Mouse (Mus musculus) CH12.LX (cell line): Measurements from ENCODE around the gene Cfap61. TPM values are rescaled to one million over a fixed set of nuclear protein-coding genes. Genes with fewer than 3 reads are reported as not detected.

Source experiments
- DNase-seq: peaks from one replicate; pipeline ENCODE4 v3.0.0-alpha.2; 2013; ENCODE audit errors: extremely low read depth
- H3K27ac ChIP-seq: 2 replicates; pipeline ENCODE4 v1.5.1; 2012; ENCODE audit warnings: low read depth, mild to moderate bottlenecking, control low read depth, moderate library complexity; ENCODE audit not compliant: insufficient read depth
- H3K27me3 ChIP-seq: replicated peaks from 2 replicates; pipeline ENCODE3; 2012; ENCODE audit warnings: inconsistent platforms
- H3K36me3 ChIP-seq, 2 experiments: replicated peaks in 1 of 2; 2 replicates each; pipeline versions ENCODE3 to v1.6.1; 2012; ENCODE audit warnings: inconsistent platforms in 1 of 2, low read length in 1 of 2, mild to moderate bottlenecking in 1 of 2, mixed read lengths in 1 of 2, moderate library complexity in 1 of 2; ENCODE audit not compliant: control insufficient read depth in 1 of 2, insufficient read depth in 1 of 2
- H3K4me1 ChIP-seq, 2 experiments: 2 replicates each; pipeline ENCODE4 v1.6.1; 2012; ENCODE audit warnings: inconsistent platforms in 1 of 2, moderate library complexity in 1 of 2; ENCODE audit not compliant: insufficient read depth in 2 of 2, control insufficient read depth in 1 of 2
- H3K4me2 ChIP-seq: 2 replicates; pipeline ENCODE4 v1.6.1; 2012; ENCODE audit warnings: low read depth, mild to moderate bottlenecking, control low read depth; ENCODE audit not compliant: poor library complexity, insufficient read depth, severe bottlenecking
- H3K4me3 ChIP-seq, 3 experiments: fragments of 150-350 bp in 1 of 3; sonication (generic) in 1 of 3; replicated peaks in 1 of 3; 2 replicates each; pipeline versions ENCODE3 to v1.5.1; 2011 to 2012; ENCODE audit warnings: low read depth in 2 of 3, low read length in 2 of 3, mild to moderate bottlenecking in 2 of 3, moderate library complexity in 2 of 3, control low read depth in 1 of 3, improper control_type of control experiment in 1 of 3, inconsistent platforms in 1 of 3, mixed read lengths in 1 of 3; ENCODE audit not compliant: poor library complexity in 1 of 3
- H3K79me2 ChIP-seq: replicated peaks from 2 replicates; pipeline ENCODE4 v1.6.1; 2012; ENCODE audit warnings: mild to moderate bottlenecking, moderate library complexity; ENCODE audit not compliant: control insufficient read depth, poor library complexity, insufficient read depth, severe bottlenecking; ENCODE audit errors: extremely low read depth
- H3K9ac ChIP-seq: 2 replicates; pipeline ENCODE4 v1.6.1; 2012; ENCODE audit warnings: low read depth, mild to moderate bottlenecking, control low read depth, moderate library complexity; ENCODE audit not compliant: insufficient read depth
- H3K9me3 ChIP-seq: replicated peaks from 2 replicates; pipeline ENCODE3; 2012; ENCODE audit warnings: low read length, inconsistent platforms, mixed read lengths
- CHD1 ChIP-seq: IDR thresholded peaks from 2 replicates; pipeline ENCODE4 v1.6.1; 2012; ENCODE audit warnings: low read depth, low read length, improper control_type of control experiment, inconsistent platforms
- E2F4 ChIP-seq: IDR thresholded peaks from 2 replicates; pipeline ENCODE4 v1.6.1; 2011; ENCODE audit warnings: low read depth, low read length, improper control_type of control experiment; ENCODE audit not compliant: insufficient replicate concordance
- ELF1 ChIP-seq: IDR thresholded peaks from 2 replicates; pipeline ENCODE4 v1.6.1; 2014; ENCODE audit warnings: low read depth, mild to moderate bottlenecking, inconsistent platforms, low read length, improper control_type of control experiment
- EP300 ChIP-seq: IDR thresholded peaks from 2 replicates; pipeline ENCODE4 v1.6.1; 2011; ENCODE audit warnings: low read length, improper control_type of control experiment
- GABPA ChIP-seq: IDR thresholded peaks from 2 replicates; pipeline ENCODE4 v1.6.1; 2012; ENCODE audit warnings: low read depth, low read length, improper control_type of control experiment, inconsistent platforms; ENCODE audit not compliant: insufficient replicate concordance
- HCFC1 ChIP-seq: IDR thresholded peaks from 2 replicates; pipeline ENCODE4 v1.6.1; 2012; ENCODE audit warnings: low read depth, mild to moderate bottlenecking, inconsistent platforms, low read length, improper control_type of control experiment
- IRF4 ChIP-seq: IDR thresholded peaks from 2 replicates; pipeline ENCODE4 v1.6.1; 2014; ENCODE audit warnings: low read depth, mild to moderate bottlenecking, inconsistent platforms, low read length, improper control_type of control experiment
- JUND ChIP-seq: conservative IDR thresholded peaks from 2 replicates; pipeline ENCODE4 v1.6.1; 2011; ENCODE audit warnings: low read depth, low read length, improper control_type of control experiment
- KAT2A ChIP-seq: IDR thresholded peaks from 2 replicates; pipeline ENCODE4 v1.6.1; 2012; ENCODE audit warnings: low read length, improper control_type of control experiment, inconsistent platforms; ENCODE audit not compliant: insufficient replicate concordance
- PAX5 ChIP-seq: IDR thresholded peaks from 2 replicates; pipeline ENCODE4 v1.6.1; 2012; ENCODE audit warnings: low read length, inconsistent platforms, mixed read lengths
- POLR2A ChIP-seq: IDR thresholded peaks from 2 replicates; pipeline ENCODE4 v1.6.1; 2011; ENCODE audit warnings: low read depth, mild to moderate bottlenecking, improper control_type of control experiment, low read length
- POLR2AphosphoS2 ChIP-seq: IDR thresholded peaks from 2 replicates; pipeline ENCODE4 v1.6.1; 2011; ENCODE audit warnings: low read depth, low read length, improper control_type of control experiment
- RAD21 ChIP-seq: IDR thresholded peaks from 2 replicates; pipeline ENCODE4 v1.6.1; 2011; ENCODE audit warnings: low read depth, mild to moderate bottlenecking, low read length, improper control_type of control experiment, moderate library complexity
- RCOR1 ChIP-seq: conservative IDR thresholded peaks from 2 replicates; pipeline ENCODE4 v1.6.1; 2012; ENCODE audit warnings: low read depth, mild to moderate bottlenecking, inconsistent platforms, low read length, improper control_type of control experiment
- SMC3 ChIP-seq: IDR thresholded peaks from 2 replicates; pipeline ENCODE4 v1.6.1; 2011; ENCODE audit warnings: low read depth, low read length, improper control_type of control experiment
- UBTF ChIP-seq: IDR thresholded peaks from 2 replicates; pipeline ENCODE4 v1.6.1; 2012; ENCODE audit warnings: low read depth, mild to moderate bottlenecking, inconsistent platforms, low read length, improper control_type of control experiment, moderate library complexity
- USF1 ChIP-seq: IDR thresholded peaks from 2 replicates; pipeline ENCODE4 v1.6.1; 2014; ENCODE audit warnings: low read depth, mild to moderate bottlenecking, inconsistent platforms, low read length, improper control_type of control experiment
- USF2 ChIP-seq: conservative IDR thresholded peaks from 2 replicates; pipeline ENCODE4 v1.6.1; 2011; ENCODE audit warnings: low read depth, low read length, improper control_type of control experiment
- ZC3H11A ChIP-seq: IDR thresholded peaks from 2 replicates; pipeline ENCODE4 v1.6.1; 2012; ENCODE audit warnings: low read depth, mild to moderate bottlenecking, inconsistent platforms, low read length, improper control_type of control experiment
- ZKSCAN1 ChIP-seq: IDR thresholded peaks from 2 replicates; pipeline ENCODE4 v1.6.1; 2012; ENCODE audit warnings: low read depth, inconsistent platforms, low read length, improper control_type of control experiment, borderline replicate concordance
- ZNF384 ChIP-seq: IDR thresholded peaks from 2 replicates; pipeline ENCODE4 v1.6.1; 2012; ENCODE audit warnings: low read depth, low read length, improper control_type of control experiment, inconsistent platforms
- dilution Hi-C: fragments of 300-500 bp; cut with MboI; formaldehyde crosslinking; loops from 2 replicates; pipeline ENCODE4 v1.14.3; 2020; ENCODE audit warnings: low sequenced_read_pairs; ENCODE audit not compliant: extremely low pct_unique_long_range_greater_than_20kb, extremely low pct_ligation_motif_present
- in situ Hi-C: fragments of 300-500 bp; cut with MboI; formaldehyde crosslinking; loops from 3 replicates; pipeline ENCODE4 v1.14.3; 2019; ENCODE audit warnings: low sequenced_read_pairs, low pct_ligation_motif_present, low pct_unique_long_range_greater_than_20kb, mixed read lengths
- polyA plus RNA-seq: library from polyadenylated mRNA; unstranded; fragments of >175 nt; gene quantifications from 2 replicates; pipeline ENCODE4 v1.2.1, GENCODE M21; 2012; ENCODE audit warnings: low read depth; ENCODE audit not compliant: insufficient read length
- total RNA-seq, 2 experiments: library from RNA; depleted of rRNA; stranded (reverse); fragments of 300-350 nt in 1 of 2; fragments of >200 nt in 1 of 2; gene quantifications; 2 replicates each; pipeline ENCODE4 v1.2.3; 2012 to 2014

The Cfap61 gene
- total and polyA plus RNA-seq, 3 experiments: 0.34 TPM; not detected in 2

DNA sequence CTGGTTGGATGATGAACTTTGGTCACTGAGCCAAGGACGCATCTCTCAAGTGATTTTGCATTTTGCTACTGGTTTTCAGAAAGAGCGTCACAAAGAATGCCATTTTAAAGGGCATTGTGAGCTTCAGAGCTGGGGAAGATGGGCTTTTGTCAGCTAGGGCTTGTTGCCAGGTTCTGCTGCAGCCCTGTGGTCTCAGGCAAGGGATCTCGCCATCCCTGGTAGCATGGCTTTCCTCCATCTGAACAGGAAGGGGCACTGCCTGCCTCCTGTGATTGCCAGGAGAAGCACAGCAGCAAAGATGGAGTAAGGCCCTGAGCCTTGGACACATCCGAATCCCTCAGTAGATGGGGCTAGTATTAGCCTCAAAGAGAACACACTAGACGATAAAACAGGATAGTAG is 27.3 kb downstream of the Cfap61 start:
- Histone ChIP-seq H3K79me2 (no peaks in the 10 kb centered on the region), H3K27me3 (no peaks in the 10 kb centered on the region), H3K27ac (no peak overlapping the region), H3K9ac (no peak overlapping the region), H3K4me2 (no peak overlapping the region), H3K9me3 (peaks cover 2% of the 10 kb centered on the region), H3K4me3 (no peak overlapping the region), H3K4me1 (peaks cover 0 to 4% of the 10 kb centered on the region in 2 experiments; a peak in 1 of 4 replicates), H3K36me3 (no peaks in the 10 kb centered on the region)
- no peak for TF ChIP-seq CHD1
- TF ChIP-seq SMC3: no peak
- TF ChIP-seq RAD21: no peak
- TF ChIP-seq POLR2A: no peak
- TF ChIP-seq USF2: no peak
- TF ChIP-seq JUND: no peak
- no peak for TF ChIP-seq E2F4
- no peak for TF ChIP-seq UBTF
- no peak for TF ChIP-seq HCFC1
- TF ChIP-seq POLR2AphosphoS2: no peak
- in situ Hi-C loops: loop anchor here (25.0 kb wide), 2 partner anchors 275 to 650 kb away; no protein-coding TSS in a partner anchor
- DNase-seq: no peak
- dilution Hi-C loops: no loop called here

DNA sequence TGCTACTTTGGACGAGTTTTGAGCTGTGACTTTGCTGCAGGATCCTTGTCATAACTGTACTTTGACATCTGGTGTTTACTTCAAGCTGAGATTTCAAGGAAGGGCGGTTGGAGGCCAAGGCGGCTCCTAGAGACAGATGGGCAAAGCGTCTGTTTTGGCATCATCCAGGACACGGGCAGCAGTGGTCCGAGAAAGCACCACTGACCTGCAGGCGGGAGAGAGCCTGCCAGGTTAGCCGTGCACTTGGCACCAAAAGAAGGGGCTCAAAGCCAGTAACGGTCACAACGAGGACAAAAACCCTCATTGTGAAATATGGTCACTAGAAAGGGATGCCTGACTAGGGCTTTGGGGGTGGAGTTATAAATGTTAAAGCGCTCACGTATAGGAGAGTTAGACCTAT is 36.2 kb downstream of the Cfap61 start:
- Histone ChIP-seq H3K79me2 (no peaks in the 10 kb centered on the region), H3K4me2 (no peak overlapping the region), H3K9ac (no peak overlapping the region), H3K4me1 (no peaks in the 10 kb centered on the region), H3K36me3 (no peaks in the 10 kb centered on the region), H3K27ac (no peak overlapping the region), H3K9me3 (no peaks in the 10 kb centered on the region), H3K27me3 (no peaks in the 10 kb centered on the region), H3K4me3 (no peak overlapping the region)
- dilution Hi-C loops: no loop called here
- no peak for DNase-seq
- TF ChIP-seq ZNF384: no peak
- TF ChIP-seq UBTF: no peak
- TF ChIP-seq SMC3: no peak
- no peak for TF ChIP-seq E2F4
- no peak for TF ChIP-seq KAT2A
- no peak for TF ChIP-seq POLR2A
- no peak for TF ChIP-seq ZKSCAN1
- no peak for TF ChIP-seq HCFC1
- TF ChIP-seq IRF4: no peak
- TF ChIP-seq USF1: no peak
- TF ChIP-seq GABPA: no peak
- no peak for TF ChIP-seq ZC3H11A
- TF ChIP-seq RCOR1: no peak
- TF ChIP-seq EP300: no peak
- TF ChIP-seq PAX5: no peak
- no peak for TF ChIP-seq ELF1
- TF ChIP-seq RAD21: no peak
- TF ChIP-seq, all 38 proteins: peak for 0
- in situ Hi-C loops: loop anchor here (25.0 kb wide), 2 partner anchors 267 to 642 kb away; no protein-coding TSS in a partner anchor
